Mouse (Mus musculus) embryonic facial prominence, embryonic 14.5 days (tissue): ENCODE data around the gene Gm49321. TPM values are rescaled to one million over a fixed set of nuclear protein-coding genes. Genes with fewer than 3 reads are reported as not detected.
A peak's percentile ranks its signal among the peaks of the same experiment; 100 is the strongest.

ENCODE experiments used
- ATAC-seq: fragments of 200-750 bp; cut with Nextera tagmentation; 2 replicates; pipeline ENCODE4 v1.8.0; 2017; ENCODE audit warnings: low read depth, moderate number of reproducible peaks, moderate TSS enrichment
- DNase-seq: peaks from one replicate; pipeline ENCODE4 v3.0.0-alpha.2; 2015; ENCODE audit warnings: low spot score
- H3K27ac ChIP-seq: fragments of 300-500 bp; sonication (generic); replicated peaks from 2 replicates; pipeline ENCODE4 v1.5.1; 2014; ENCODE audit warnings: low read depth, mild to moderate bottlenecking, low read length, moderate library complexity
- H3K27me3 ChIP-seq: fragments of 300-500 bp; sonication (generic); replicated peaks from 2 replicates; pipeline ENCODE4 v1.6.1; 2014; ENCODE audit warnings: low read length; ENCODE audit not compliant: control insufficient read depth, insufficient read depth
- H3K36me3 ChIP-seq: fragments of 300-500 bp; sonication (generic); 2 replicates; pipeline ENCODE4 v1.6.1; 2014; ENCODE audit warnings: low read length, mixed read lengths; ENCODE audit not compliant: control insufficient read depth, insufficient read depth
- H3K4me1 ChIP-seq: fragments of 300-500 bp; sonication (generic); 2 replicates; pipeline ENCODE4 v1.6.1; 2014; ENCODE audit warnings: antibody characterized with exemption, low read length; ENCODE audit not compliant: control insufficient read depth, insufficient read depth
- H3K4me2 ChIP-seq: fragments of 300-500 bp; sonication (generic); 2 replicates; pipeline ENCODE4 v1.6.1; 2014; ENCODE audit warnings: low read depth, mild to moderate bottlenecking, low read length, moderate library complexity, mixed read lengths
- H3K4me3 ChIP-seq: fragments of 300-500 bp; sonication (generic); 2 replicates; pipeline ENCODE4 v1.5.1; 2014; ENCODE audit warnings: low read depth, mild to moderate bottlenecking, low read length
- H3K9ac ChIP-seq: fragments of 300-500 bp; sonication (generic); 2 replicates; pipeline ENCODE4 v1.6.1; 2014; ENCODE audit warnings: low read depth, mild to moderate bottlenecking, low read length, moderate library complexity, mixed read lengths
- H3K9me3 ChIP-seq: fragments of 300-500 bp; sonication (generic); 2 replicates; pipeline ENCODE4 v1.6.1; 2016; ENCODE audit warnings: low read length; ENCODE audit not compliant: control insufficient read depth
- WGBS: fragments of 180-500 bp; shearing (Covaris S2); extraction: QIAGEN DNeasy Blood & Tissue Kit; methylation state at CpG from one replicate; pipeline ENCODE4 v1.1.7; 2014; 5-methylcytosine and 5-hydroxymethylcytosine counted together
- polyA plus RNA-seq: library from polyadenylated mRNA; unstranded; fragments of >200 nt; fragmentation: Nextera tagmentation; extraction: Ambion mirVana; gene quantifications from 2 replicates; pipeline ENCODE4 v1.2.1, GENCODE M21; 2014

The Gm49321 gene
- polyA plus RNA-seq, 1 experiment from 2014 or later, result 9.2 TPM

- peak; percentile 81 for DNase-seq
- Histone ChIP-seq H3K4me2 (no peak overlapping the region), H3K4me1 (no peaks in the 10 kb centered on the region), H3K27ac (no peak overlapping the region), H3K4me3 (no peak overlapping the region), H3K27me3 (no peaks in the 10 kb centered on the region), H3K9ac (no peak overlapping the region), H3K9me3 (no peaks in the 10 kb centered on the region), H3K36me3 (peaks cover 83% of the 10 kb centered on the region)
- ATAC-seq, result peak; percentile 70; the same call in 1 of the 2 replicates
- WGBS, result 77% methylated on average over 14 of the region's 14 CpGs
Measured at GRCm38 (mm10) chr12:73982533-73982932, 45.1 kb downstream of the Gm49321 start.

- Histone ChIP-seq H3K4me1 (no peaks in the 10 kb centered on the region), H3K9me3 (no peaks in the 10 kb centered on the region), H3K27ac (no peak overlapping the region), H3K4me3 (no peak overlapping the region), H3K27me3 (no peaks in the 10 kb centered on the region), H3K4me2 (no peak overlapping the region), H3K9ac (no peak overlapping the region), H3K36me3 (peaks cover 50% of the 10 kb centered on the region)
- DNase-seq, result no peak
- ATAC-seq, result no peak
- 83% methylated on average over 7 of the region's 7 CpGs for WGBS
Measured at GRCm38 (mm10) chr12:73986299-73986698, 48.8 kb downstream of the Gm49321 start.

DNA sequence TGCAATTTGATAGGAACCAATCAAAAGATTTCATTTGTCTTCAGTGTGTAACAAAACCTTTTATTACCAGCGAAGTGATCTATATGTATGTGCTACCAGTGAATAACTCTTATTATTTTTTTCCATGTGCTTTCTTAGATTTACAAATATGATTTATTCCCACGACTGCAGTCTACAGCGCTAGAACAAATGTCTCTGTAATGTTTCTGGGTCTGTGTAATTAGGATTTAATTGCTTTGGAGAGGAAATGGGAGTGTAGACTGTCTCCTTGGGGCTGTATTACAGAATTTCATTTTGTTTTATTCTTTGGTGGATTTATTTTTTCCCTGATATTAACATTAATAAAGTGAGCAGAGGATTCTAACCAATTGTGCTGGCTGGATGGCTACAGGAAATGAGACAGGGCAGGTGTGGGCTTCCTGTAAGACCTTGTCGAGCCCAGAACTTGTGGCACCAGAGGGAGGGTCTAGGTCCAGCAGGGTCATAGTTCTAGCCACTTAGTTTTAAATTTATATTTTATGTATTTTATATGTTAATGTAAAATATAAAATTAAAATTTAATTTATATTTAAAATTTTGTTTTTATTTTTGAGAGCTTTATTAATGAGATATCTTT lies 51.0 kb downstream of the Gm49321 start:
- no peaks in the 10 kb centered on the region for H3K4me1 ChIP-seq

DNA sequence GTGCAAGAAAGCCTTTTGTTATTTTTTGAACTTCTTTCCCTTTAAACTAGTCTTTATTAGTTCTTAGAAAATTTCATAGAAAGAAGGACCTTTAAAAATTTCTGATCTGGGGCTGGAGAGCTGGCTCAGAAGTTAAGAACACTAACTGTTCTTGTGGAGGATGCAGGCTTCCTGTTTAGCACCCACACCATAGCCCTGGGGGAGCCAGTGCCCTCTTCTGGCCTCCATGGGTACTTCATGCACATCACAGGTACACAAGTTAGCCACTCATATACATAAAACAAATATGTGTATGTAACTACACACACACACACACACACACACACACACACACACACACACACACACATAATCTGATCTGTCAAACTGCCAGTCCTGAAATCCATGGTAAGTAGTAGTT lies 52.1 kb downstream of the Gm49321 start:
- ATAC-seq (no peak), DNase-seq (no peak)
- H3K4me3 ChIP-seq, result no peak overlapping the region
- no peak overlapping the region for H3K9ac ChIP-seq
- peaks cover 21% of the 10 kb centered on the region for H3K36me3 ChIP-seq
- H3K27me3 ChIP-seq, result no peaks in the 10 kb centered on the region
- H3K4me1 ChIP-seq, result no peaks in the 10 kb centered on the region
- no peak overlapping the region for H3K27ac ChIP-seq
- no peak overlapping the region for H3K4me2 ChIP-seq
- H3K9me3 ChIP-seq, result no peaks in the 10 kb centered on the region

More for the DNA sequence above, 51.0 kb downstream of the Gm49321 start:
- H3K27me3 ChIP-seq, result no peaks in the 10 kb centered on the region
- no peak for DNase-seq
- H3K9ac ChIP-seq, result no peak overlapping the region
- peaks cover 31% of the 10 kb centered on the region for H3K36me3 ChIP-seq
- ATAC-seq, result no peak
- no peaks in the 10 kb centered on the region for H3K9me3 ChIP-seq
- no peak overlapping the region for H3K27ac ChIP-seq
- no peak overlapping the region for H3K4me2 ChIP-seq
- 76% methylated on average over 4 of the region's 4 CpGs for WGBS
- no peak overlapping the region for H3K4me3 ChIP-seq

- H3K9ac ChIP-seq, result peak overlapping the region; percentile 81
- ATAC-seq, result no peak; the same call in 1 of the 2 replicates
- WGBS, result 49% methylated on average over 12 of the region's 12 CpGs
- H3K4me3 ChIP-seq, result peak overlapping the region; percentile 66
- H3K27ac ChIP-seq, result no peak overlapping the region
- 0 out of 2 replicates have a peak, but pooled peaks cover 3% of the 10 kb centered on the region for H3K4me1 ChIP-seq
- H3K27me3 ChIP-seq, result peaks cover 14% of the 10 kb centered on the region
- DNase-seq, result no peak
- H3K4me2 ChIP-seq, result peak overlapping the region; percentile 86
- no peaks in the 10 kb centered on the region for H3K9me3 ChIP-seq
- H3K36me3 ChIP-seq, result no peaks in the 10 kb centered on the region
Measured at GRCm38 (mm10) chr12:73996906-73997296, 59.4 kb downstream of the Gm49321 start.

GRCm38 (mm10) chr12:73997297-73998127 lies 60.1 kb downstream of the Gm49321 start, which contains the start of gene Syt16:
TSS of gene Syt16 (plus strand) at chr12:73997661.
- WGBS, result 2% methylated on average over 18 of the region's 67 CpGs
- peak within 1 kb of the TSS; percentile 66 for H3K4me3 ChIP-seq
- H3K9ac ChIP-seq, result peak within 1 kb of the TSS; percentile 81
- ATAC-seq (peak; percentile 67), DNase-seq (no peak)
- H3K9me3 ChIP-seq, result no peaks in the 10 kb centered on the region
- H3K27me3 ChIP-seq, result peaks cover 14% of the 10 kb centered on the region
- no peaks in the 10 kb centered on the region for H3K36me3 ChIP-seq
- H3K4me1 ChIP-seq, result 0 out of 2 replicates have a peak, but pooled peaks cover 3% of the 10 kb centered on the region
- H3K4me2 ChIP-seq, result peak within 1 kb of the TSS; percentile 86
- H3K27ac ChIP-seq, result no peak within 1 kb of the TSS

DNA sequence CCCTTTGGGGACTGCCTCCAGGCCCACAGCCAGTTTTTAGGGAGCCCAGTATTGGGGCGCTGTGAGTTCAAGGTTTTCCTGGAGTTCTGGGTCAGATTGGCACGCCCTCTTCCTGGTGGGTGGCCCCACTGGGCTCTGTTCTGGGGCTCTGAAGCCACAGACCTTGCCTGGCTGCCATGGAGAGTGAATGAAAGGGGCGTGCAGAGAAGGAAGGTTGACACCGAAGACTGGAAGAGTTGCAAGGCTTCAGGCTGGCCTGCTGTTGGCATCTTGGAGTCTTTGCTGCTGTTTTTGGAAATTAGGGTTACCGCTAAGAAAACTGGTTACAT lies 60.6 kb downstream of the Gm49321 start:
- Histone ChIP-seq H3K4me1 (0 out of 2 replicates have a peak, but pooled peaks cover 3% of the 10 kb centered on the region), H3K27ac (no peak overlapping the region), H3K4me2 (peak overlapping the region; percentile 86), H3K9me3 (no peaks in the 10 kb centered on the region), H3K9ac (peak overlapping the region; percentile 81), H3K36me3 (no peaks in the 10 kb centered on the region), H3K4me3 (peak overlapping the region; percentile 66), H3K27me3 (peaks cover 14% of the 10 kb centered on the region)
- 43% methylated on average over 5 of the region's 5 CpGs for WGBS
- ATAC-seq (peak; percentile 60), DNase-seq (no peak)

DNA sequence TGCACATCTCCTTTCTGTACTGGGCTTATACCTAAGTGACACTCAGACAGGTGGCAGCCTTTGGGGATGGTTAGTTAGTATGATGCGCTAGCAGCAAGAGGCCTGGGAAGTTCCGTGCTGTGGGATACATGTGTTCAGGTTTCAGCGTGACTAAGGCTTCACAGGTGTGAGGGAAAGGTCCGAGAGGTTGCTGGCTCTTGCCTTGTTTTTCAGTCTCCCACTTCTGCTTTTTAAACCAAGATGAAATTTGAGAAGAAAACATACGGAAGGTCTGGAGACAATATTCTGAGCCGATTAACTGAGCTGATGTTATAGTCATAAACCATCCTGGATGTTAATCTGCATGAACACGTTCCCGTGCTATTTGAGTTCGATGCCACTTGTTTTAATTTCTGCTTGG lies 65.0 kb downstream of the Gm49321 start:
- Histone ChIP-seq H3K4me3 (no peak overlapping the region), H3K4me2 (no peak overlapping the region), H3K27ac (no peak overlapping the region), H3K36me3 (no peaks in the 10 kb centered on the region), H3K9me3 (no peaks in the 10 kb centered on the region), H3K9ac (no peak overlapping the region), H3K27me3 (peaks cover 5% of the 10 kb centered on the region; the same call in 1 of the 2 replicates), H3K4me1 (0 out of 2 replicates have a peak, but pooled peaks cover 3% of the 10 kb centered on the region)
- no peak for ATAC-seq
- WGBS, result 54% methylated on average over 9 of the region's 9 CpGs
- no peak for DNase-seq
